Mouse (Mus musculus): ENCODE data around the gene Ppp1r12b. TPM values are rescaled to one million over a fixed set of nuclear protein-coding genes. Genes with fewer than 3 reads are reported as not detected.

Gene Ppp1r12b
- polyA plus RNA-seq, 1 experiment from 2014 or later = 12.5 TPM

GRCm38 (mm10) chr1:134891916-134892315 is 63.8 kb downstream of the Ppp1r12b start:
- Histone ChIP-seq H3K9me3 (ENCODE audit: control insufficient read depth, low read length) (no peaks in the 10 kb centered on the region), H3K4me2 (replicated peaks; ENCODE audit: low read depth) (no peak overlapping the region), H3K27ac (replicated peaks) (no peak overlapping the region), H3K27me3 (ENCODE audit: control insufficient read depth, insufficient read depth, low read length) (no peaks in the 10 kb centered on the region), H3K4me1 (replicated peaks; ENCODE audit: control insufficient read depth, insufficient read depth) (no peaks in the 10 kb centered on the region), H3K36me3 (ENCODE audit: control insufficient read depth, insufficient read depth, low read length) (no peaks in the 10 kb centered on the region), H3K9ac (ENCODE audit: low read length) (no peak overlapping the region), H3K4me3 (ENCODE audit: low read depth, low read length) (no peak overlapping the region)
- WGBS = 77% methylated on average over 5 of the region's 5 CpGs
- ATAC-seq (ENCODE audit: low FRiP score, low TSS enrichment) (no peak), DNase-seq (ENCODE audit: low spot score) (no peak)
- TF ChIP-seq EP300 (optimal IDR thresholded peaks at IDR 0.05) (no peak), CTCF (IDR thresholded peaks at IDR 0.05; ENCODE audit: low read depth) (no peak)

GRCm38 (mm10) chr1:134889629-134890028 is 66.1 kb downstream of the Ppp1r12b start:
- 93% methylated on average over 6 of the region's 6 CpGs for WGBS
- Histone ChIP-seq H3K4me1 (replicated peaks; ENCODE audit: control insufficient read depth, insufficient read depth) (no peaks in the 10 kb centered on the region), H3K4me2 (replicated peaks; ENCODE audit: low read depth) (no peak overlapping the region), H3K36me3 (ENCODE audit: control insufficient read depth, insufficient read depth, low read length) (no peaks in the 10 kb centered on the region), H3K27me3 (ENCODE audit: control insufficient read depth, insufficient read depth, low read length) (no peaks in the 10 kb centered on the region), H3K27ac (replicated peaks) (no peak overlapping the region), H3K9me3 (ENCODE audit: control insufficient read depth, low read length) (no peaks in the 10 kb centered on the region), H3K9ac (ENCODE audit: low read length) (no peak overlapping the region), H3K4me3 (ENCODE audit: low read depth, low read length) (no peak overlapping the region)
- DNase-seq (ENCODE audit: low spot score) = no peak
- TF ChIP-seq CTCF (IDR thresholded peaks at IDR 0.05; ENCODE audit: low read depth) = no peak
- TF ChIP-seq EP300 (optimal IDR thresholded peaks at IDR 0.05) = no peak
- no peak for ATAC-seq (ENCODE audit: low FRiP score, low TSS enrichment)

- no peaks in the 10 kb centered on the region for H3K4me1 ChIP-seq (replicated peaks; ENCODE audit: control insufficient read depth, insufficient read depth)
- H3K4me3 ChIP-seq (ENCODE audit: low read depth, low read length) = no peak overlapping the region
- peaks cover 7% of the 10 kb centered on the region; the same call in 1 of the 2 replicates for H3K36me3 ChIP-seq (ENCODE audit: control insufficient read depth, insufficient read depth, low read length)
- H3K9me3 ChIP-seq (ENCODE audit: control insufficient read depth, low read length) = no peaks in the 10 kb centered on the region
- ATAC-seq (ENCODE audit: low FRiP score, low TSS enrichment) (no peak), DNase-seq (ENCODE audit: low spot score) (no peak)
- WGBS = 21% methylated on average over 4 of the region's 4 CpGs
- no peak overlapping the region for H3K4me2 ChIP-seq (replicated peaks; ENCODE audit: low read depth)
- H3K9ac ChIP-seq (ENCODE audit: low read length) = no peak overlapping the region
- H3K27ac ChIP-seq (replicated peaks) = no peak overlapping the region
- H3K27me3 ChIP-seq (ENCODE audit: control insufficient read depth, insufficient read depth, low read length) = no peaks in the 10 kb centered on the region
- TF ChIP-seq CTCF (IDR thresholded peaks at IDR 0.05; ENCODE audit: low read depth) (no peak), EP300 (optimal IDR thresholded peaks at IDR 0.05) (no peak)
Observed at GRCm38 (mm10) chr1:134875800-134876199, 79.9 kb downstream of the Ppp1r12b start.

GRCm38 (mm10) chr1:134872678-134873077 is 83.1 kb downstream of the Ppp1r12b start:
- DNase-seq (ENCODE audit: low spot score) = no peak
- peaks cover 2% of the 10 kb centered on the region for H3K36me3 ChIP-seq (ENCODE audit: control insufficient read depth, insufficient read depth, low read length)
- no peaks in the 10 kb centered on the region for H3K27me3 ChIP-seq (ENCODE audit: control insufficient read depth, insufficient read depth, low read length)
- no peak overlapping the region for H3K4me2 ChIP-seq (replicated peaks; ENCODE audit: low read depth)
- no peaks in the 10 kb centered on the region for H3K4me1 ChIP-seq (replicated peaks; ENCODE audit: control insufficient read depth, insufficient read depth)
- no peak overlapping the region for H3K9ac ChIP-seq (ENCODE audit: low read length)
- H3K4me3 ChIP-seq (ENCODE audit: low read depth, low read length) = no peak overlapping the region
- no peak overlapping the region for H3K27ac ChIP-seq (replicated peaks)
- TF ChIP-seq CTCF (IDR thresholded peaks at IDR 0.05; ENCODE audit: low read depth) = no peak
- TF ChIP-seq EP300 (optimal IDR thresholded peaks at IDR 0.05) = no peak
- no peak for ATAC-seq (ENCODE audit: low FRiP score, low TSS enrichment)
- no peaks in the 10 kb centered on the region for H3K9me3 ChIP-seq (ENCODE audit: control insufficient read depth, low read length)
- 75% methylated on average over 6 of the region's 6 CpGs for WGBS

- H3K9ac ChIP-seq (ENCODE audit: low read length) = no peak overlapping the region
- no peak for ATAC-seq (ENCODE audit: low FRiP score, low TSS enrichment)
- no peak for TF ChIP-seq CTCF (IDR thresholded peaks at IDR 0.05; ENCODE audit: low read depth)
- TF ChIP-seq EP300 (optimal IDR thresholded peaks at IDR 0.05) = no peak
- 88% methylated on average over 2 of the region's 2 CpGs for WGBS
- H3K4me3 ChIP-seq (ENCODE audit: low read depth, low read length) = no peak overlapping the region
- H3K36me3 ChIP-seq (ENCODE audit: control insufficient read depth, insufficient read depth, low read length) = peaks cover 2% of the 10 kb centered on the region; the same call in 1 of the 2 replicates
- no peak overlapping the region for H3K27ac ChIP-seq (replicated peaks)
- no peaks in the 10 kb centered on the region for H3K27me3 ChIP-seq (ENCODE audit: control insufficient read depth, insufficient read depth, low read length)
- no peaks in the 10 kb centered on the region for H3K4me1 ChIP-seq (replicated peaks; ENCODE audit: control insufficient read depth, insufficient read depth)
- H3K9me3 ChIP-seq (ENCODE audit: control insufficient read depth, low read length) = no peaks in the 10 kb centered on the region
- H3K4me2 ChIP-seq (replicated peaks; ENCODE audit: low read depth) = no peak overlapping the region
- DNase-seq (ENCODE audit: low spot score) = no peak
Observed at GRCm38 (mm10) chr1:134866426-134866825, 89.3 kb downstream of the Ppp1r12b start.

GRCm38 (mm10) chr1:134865552-134865951 is 90.2 kb downstream of the Ppp1r12b start:
- Histone ChIP-seq H3K4me2 (replicated peaks; ENCODE audit: low read depth) (no peak overlapping the region), H3K27me3 (ENCODE audit: control insufficient read depth, insufficient read depth, low read length) (no peaks in the 10 kb centered on the region), H3K36me3 (ENCODE audit: control insufficient read depth, insufficient read depth, low read length) (peaks cover 2% of the 10 kb centered on the region; the same call in 1 of the 2 replicates), H3K27ac (replicated peaks) (no peak overlapping the region), H3K9me3 (ENCODE audit: control insufficient read depth, low read length) (no peaks in the 10 kb centered on the region), H3K9ac (ENCODE audit: low read length) (no peak overlapping the region), H3K4me3 (ENCODE audit: low read depth, low read length) (no peak overlapping the region), H3K4me1 (replicated peaks; ENCODE audit: control insufficient read depth, insufficient read depth) (no peaks in the 10 kb centered on the region)
- no peak for ATAC-seq (ENCODE audit: low FRiP score, low TSS enrichment)
- TF ChIP-seq EP300 (optimal IDR thresholded peaks at IDR 0.05) (no peak), CTCF (IDR thresholded peaks at IDR 0.05; ENCODE audit: low read depth) (no peak)
- DNase-seq (ENCODE audit: low spot score) = no peak
- WGBS = 76% methylated on average over 6 of the region's 6 CpGs
